22 mouse cellular contexts compared by ENCODE assay signal in the genomic region with DNA sequence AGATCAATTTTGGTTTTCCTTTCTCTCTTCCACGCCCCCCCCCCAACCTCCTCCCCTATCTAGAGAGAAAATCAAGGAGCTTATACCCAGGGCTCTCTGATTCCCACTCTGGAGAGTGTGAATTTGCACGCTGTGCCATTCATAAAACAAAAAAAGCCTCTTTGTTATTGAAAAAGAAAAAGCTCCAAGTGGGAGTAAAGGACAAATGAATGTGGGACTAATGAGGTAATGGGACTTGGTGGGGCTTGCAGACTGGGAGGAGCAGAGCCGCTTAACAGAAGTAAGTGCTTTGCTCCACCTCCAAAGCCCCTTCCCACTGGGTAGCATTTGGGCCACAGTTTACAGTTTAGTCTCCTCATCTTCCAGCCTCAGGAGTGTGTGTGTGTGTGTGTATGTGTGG. TPM values are rescaled to one million over a fixed set of nuclear protein-coding genes. Genes with fewer than 3 reads are reported as not detected.
DNase-seq lines count a peak whose midpoint lies in the region; ATAC-seq and TF ChIP-seq lines count a peak whose summit lies in the region.
"Had no signal": no experiment of that assay in that cellular context is flagged by ENCODE, and none has a peak within 500 bp of the region (broad histone marks: within the 10 kb centered on the region; RNA-seq: fewer than 3 reads in every experiment).

No protein-coding gene starts in this region.

- H3K36me3 ChIP-seq in kidney, embryonic 15.5 days = no peaks in the 10 kb centered on the region
- no peaks in the 10 kb centered on the region for H3K36me3 ChIP-seq in kidney, embryonic 16.5 days (ENCODE audit: insufficient read depth, low read length)
- no peaks in the 10 kb centered on the region for H3K36me3 ChIP-seq in E14TG2a.4 (ENCODE audit: insufficient read depth, low read length)
- no peaks in the 10 kb centered on the region for H3K36me3 ChIP-seq in forebrain, embryonic 13.5 days (ENCODE audit: poor library complexity, severe bottlenecking)
- no peaks in the 10 kb centered on the region for H3K36me3 ChIP-seq in liver, postnatal 0 days (replicated peaks; ENCODE audit: insufficient read depth, low read length)
- H3K36me3 ChIP-seq: embryonic facial prominence, embryonic 15.5 days; heart, embryonic 15.5 days; liver, embryonic 15.5 days had no signal

- no peaks in the 10 kb centered on the region for H3K27me3 ChIP-seq in kidney, embryonic 15.5 days
- H3K27me3 ChIP-seq in kidney, embryonic 16.5 days (ENCODE audit: insufficient read depth, low read length) = no peaks in the 10 kb centered on the region
- peaks cover 60% of the 10 kb centered on the region for H3K27me3 ChIP-seq in E14TG2a.4 (ENCODE audit: insufficient read depth, low read length)
- H3K27me3 ChIP-seq in forebrain, embryonic 13.5 days = peaks cover 26% of the 10 kb centered on the region; the same call in 1 of the 2 replicates
- H3K27me3 ChIP-seq in liver, postnatal 0 days (ENCODE audit: insufficient read depth, low read length) = no peaks in the 10 kb centered on the region

- peak; percentile 10; the same call in 1 of the 2 replicates for ATAC-seq in kidney, embryonic 15.5 days (replicated peaks; ENCODE audit: low FRiP score)
- no peak for ATAC-seq in kidney, embryonic 16.5 days (ENCODE audit: low FRiP score, low TSS enrichment)
- ATAC-seq in forebrain, embryonic 13.5 days = peak; percentile 78
- no peak for ATAC-seq in liver, postnatal 0 days

- TF ChIP-seq EP300 in liver, postnatal 0 days (IDR thresholded peaks at IDR 0.05; ENCODE audit: low read depth) = no peak

- H3K9ac ChIP-seq in kidney, embryonic 15.5 days = no peak overlapping the region
- H3K9ac ChIP-seq in kidney, embryonic 16.5 days (replicated peaks; ENCODE audit: low read length) = no peak overlapping the region
- peak overlapping the region; percentile 41; the same call in 1 of the 2 replicates for H3K9ac ChIP-seq in forebrain, embryonic 13.5 days
- no peak overlapping the region for H3K9ac ChIP-seq in liver, postnatal 0 days (replicated peaks)
- H3K9ac ChIP-seq: embryonic facial prominence, embryonic 15.5 days; heart, embryonic 15.5 days; liver, embryonic 15.5 days had no signal

- 35% methylated on average over 3 of the region's 3 CpGs for WGBS in kidney, embryonic 15.5 days
- 24% methylated on average over 2 of the region's 3 CpGs for WGBS in kidney, embryonic 16.5 days
- 0% methylated on average over 3 of the region's 3 CpGs for WGBS in forebrain, embryonic 13.5 days
- WGBS in liver, postnatal 0 days (ENCODE audit: insufficient replicate concordance) = 27% methylated on average over 2 of the region's 3 CpGs

- peak; percentile 31 for DNase-seq in Muller cell, postnatal 12 days (ENCODE audit: inconsistent ontology term)
- DNase-seq in liver, postnatal 0 days = no peak
- no peak for DNase-seq in spleen, adult 18-20 months
- DNase-seq in cerebellum, postnatal 25 days = no peak
- DNase-seq: adrenal gland, postnatal 25 days; cerebellum, adult 8-10 months; gastrocnemius, adult 2 months; kidney, adult 18-20 months; kidney, postnatal 36 days; layer of hippocampus, adult 9-11 months; lung, postnatal 14 days; right cerebral cortex, postnatal 25 days; thymus, postnatal 14 days had no signal

- peak overlapping the region; percentile 21; the same call in 1 of the 2 replicates for H3K4me2 ChIP-seq in kidney, embryonic 15.5 days
- no peak overlapping the region for H3K4me2 ChIP-seq in kidney, embryonic 16.5 days (replicated peaks; ENCODE audit: low read depth, low read length)
- peak overlapping the region; percentile 39 for H3K4me2 ChIP-seq in forebrain, embryonic 13.5 days
- no peak overlapping the region for H3K4me2 ChIP-seq in liver, postnatal 0 days (ENCODE audit: low read depth, low read length)
- H3K4me2 ChIP-seq: embryonic facial prominence, embryonic 15.5 days; heart, embryonic 15.5 days; liver, embryonic 15.5 days had no signal

- H3K9me3 ChIP-seq in kidney, embryonic 15.5 days (replicated peaks) = no peaks in the 10 kb centered on the region
- no peaks in the 10 kb centered on the region for H3K9me3 ChIP-seq in kidney, embryonic 16.5 days (ENCODE audit: low read length)
- 0 out of 2 replicates have a peak, but pooled peaks cover 3% of the 10 kb centered on the region for H3K9me3 ChIP-seq in E14TG2a.4 (ENCODE audit: low read length)
- H3K9me3 ChIP-seq in forebrain, embryonic 13.5 days (replicated peaks) = no peaks in the 10 kb centered on the region
- no peaks in the 10 kb centered on the region for H3K9me3 ChIP-seq in liver, postnatal 0 days (ENCODE audit: low read length)
- H3K9me3 ChIP-seq: embryonic facial prominence, embryonic 15.5 days; heart, embryonic 15.5 days; liver, embryonic 15.5 days; megakaryocyte, embryonic 14.5 days had no signal

- peaks cover 32% of the 10 kb centered on the region for H3K4me1 ChIP-seq in kidney, embryonic 15.5 days
- H3K4me1 ChIP-seq in kidney, embryonic 16.5 days (ENCODE audit: insufficient read depth, low read length) = peaks cover 10% of the 10 kb centered on the region
- H3K4me1 ChIP-seq in E14TG2a.4 (replicated peaks; ENCODE audit: low read depth, low read length) = peaks cover 19% of the 10 kb centered on the region
- peaks cover 58% of the 10 kb centered on the region for H3K4me1 ChIP-seq in forebrain, embryonic 13.5 days
- H3K4me1 ChIP-seq in liver, postnatal 0 days (ENCODE audit: insufficient read depth) = no peaks in the 10 kb centered on the region
- H3K4me1 ChIP-seq: heart, embryonic 15.5 days; liver, embryonic 15.5 days had no signal

- H3K4me3 ChIP-seq in kidney, embryonic 15.5 days (replicated peaks) = no peak overlapping the region
- H3K4me3 ChIP-seq in kidney, embryonic 16.5 days (ENCODE audit: low read length) = no peak overlapping the region
- H3K4me3 ChIP-seq in E14TG2a.4 (replicated peaks; ENCODE audit: low read length) = 0 out of 2 replicates have a peak overlapping the region, but pooled peaks have one; percentile 20
- H3K4me3 ChIP-seq in forebrain, embryonic 13.5 days = 0 out of 2 replicates have a peak overlapping the region, but pooled peaks have one; percentile 4
- H3K4me3 ChIP-seq in liver, postnatal 0 days (ENCODE audit: low read depth, low read length) = no peak overlapping the region
- H3K4me3 ChIP-seq: embryonic facial prominence, embryonic 15.5 days; gastrocnemius, adult 2 months; heart, embryonic 15.5 days; liver, embryonic 15.5 days; megakaryocyte, embryonic 14.5 days had no signal

- H3K27ac ChIP-seq in kidney, embryonic 15.5 days = 0 out of 2 replicates have a peak overlapping the region, but pooled peaks have one; percentile 22
- no peak overlapping the region for H3K27ac ChIP-seq in kidney, embryonic 16.5 days (ENCODE audit: low read length)
- peak overlapping the region; percentile 66 for H3K27ac ChIP-seq in forebrain, embryonic 13.5 days
- H3K27ac ChIP-seq in liver, postnatal 0 days (ENCODE audit: low read depth) = no peak overlapping the region
- H3K27ac ChIP-seq: embryonic facial prominence, embryonic 15.5 days; gastrocnemius, adult 2 months; heart, embryonic 15.5 days; liver, embryonic 15.5 days had no signal

- no peak for TF ChIP-seq CTCF in E14TG2a.4 (conservative IDR thresholded peaks at IDR 0.05; ENCODE audit: low read length)
- no peak for TF ChIP-seq CTCF in liver, postnatal 0 days (IDR thresholded peaks at IDR 0.05; ENCODE audit: low read depth)

RNA-seq across cellular contexts. Expression of gene Ntsr1, which starts 30.8 kb away (rescaled TPM):
- 8.6 and 9.7 TPM in 2 replicates for polyA plus RNA-seq in kidney, embryonic 15.5 days (2015; fragmentation: Nextera tagmentation; extraction: Ambion mirVana)
- 7.4 and 10.2 TPM in 2 replicates for polyA plus RNA-seq in kidney, embryonic 16.5 days (2015; fragmentation: Nextera tagmentation; extraction: Ambion mirVana)
- 2.2 and 2.3 TPM in 2 replicates for polyA plus RNA-seq in forebrain, embryonic 13.5 days (2015; fragmentation: Nextera tagmentation; extraction: Ambion mirVana)
- not detected in 2 replicates for polyA plus RNA-seq in liver, postnatal 0 days (2015; fragmentation: Nextera tagmentation; extraction: Ambion mirVana)
- polyA plus RNA-seq: C2C12 had no signal

RNA-seq across cellular contexts. Expression of gene Mrgbp, which starts 50.5 kb away (rescaled TPM):
- 43.4 and 44.8 TPM in 2 replicates for polyA plus RNA-seq in kidney, embryonic 15.5 days (2015; fragmentation: Nextera tagmentation; extraction: Ambion mirVana)
- 43.7 and 43.9 TPM in 2 replicates for polyA plus RNA-seq in kidney, embryonic 16.5 days (2015; fragmentation: Nextera tagmentation; extraction: Ambion mirVana)
- polyA plus RNA-seq in forebrain, embryonic 13.5 days (2015; fragmentation: Nextera tagmentation; extraction: Ambion mirVana) = 50.7 and 53.6 TPM in 2 replicates
- polyA plus RNA-seq in liver, postnatal 0 days (2015; fragmentation: Nextera tagmentation; extraction: Ambion mirVana) = 7.3 and 7.5 TPM in 2 replicates

RNA-seq across cellular contexts. Expression of gene Ogfr, which starts 58.5 kb away (rescaled TPM):
- 63.8 and 76.1 TPM in 2 replicates for polyA plus RNA-seq in kidney, embryonic 15.5 days (2015; fragmentation: Nextera tagmentation; extraction: Ambion mirVana)
- polyA plus RNA-seq in kidney, embryonic 16.5 days (2015; fragmentation: Nextera tagmentation; extraction: Ambion mirVana) = 67.3 and 69.3 TPM in 2 replicates
- polyA plus RNA-seq in forebrain, embryonic 13.5 days (2015; fragmentation: Nextera tagmentation; extraction: Ambion mirVana) = 79.8 and 85.4 TPM in 2 replicates
- 22.7 and 24.9 TPM in 2 replicates for polyA plus RNA-seq in liver, postnatal 0 days (2015; fragmentation: Nextera tagmentation; extraction: Ambion mirVana)

Comparison
In these comparisons a context has a peak if more than half of its experiments do, and no peak if none do; other contexts are left out.
1. ATAC-seq: peak in kidney, embryonic 15.5 days (single experiment) and forebrain, embryonic 13.5 days (single experiment); none in kidney, embryonic 16.5 days (single experiment) and liver, postnatal 0 days (single experiment).
2. H3K27ac ChIP-seq: peak in kidney, embryonic 15.5 days (single experiment) and forebrain, embryonic 13.5 days (single experiment); none in kidney, embryonic 16.5 days (single experiment) and liver, postnatal 0 days (single experiment).
3. H3K4me2 ChIP-seq: peak in kidney, embryonic 15.5 days (single experiment) and forebrain, embryonic 13.5 days (single experiment); none in kidney, embryonic 16.5 days (single experiment) and liver, postnatal 0 days (single experiment).
4. H3K4me3 ChIP-seq: peak in E14TG2a.4 (single experiment) and forebrain, embryonic 13.5 days (single experiment); none in kidney, embryonic 15.5 days (single experiment), kidney, embryonic 16.5 days (single experiment) and liver, postnatal 0 days (single experiment).